Mouse (Mus musculus): ENCODE measurements at regions not wholly inside any gene's neighbourhood (a gene's known extent, or its start where the extent isn't known, plus 50 kb on each side); places are given as distances from the start of the nearest gene placed in this dataset.

GRCm38 (mm10) chr7:72503756-72504155 lies 197.3 kb upstream of the Mctp2 start:
- CTCF ChIA-PET: no interaction called here

DNA sequence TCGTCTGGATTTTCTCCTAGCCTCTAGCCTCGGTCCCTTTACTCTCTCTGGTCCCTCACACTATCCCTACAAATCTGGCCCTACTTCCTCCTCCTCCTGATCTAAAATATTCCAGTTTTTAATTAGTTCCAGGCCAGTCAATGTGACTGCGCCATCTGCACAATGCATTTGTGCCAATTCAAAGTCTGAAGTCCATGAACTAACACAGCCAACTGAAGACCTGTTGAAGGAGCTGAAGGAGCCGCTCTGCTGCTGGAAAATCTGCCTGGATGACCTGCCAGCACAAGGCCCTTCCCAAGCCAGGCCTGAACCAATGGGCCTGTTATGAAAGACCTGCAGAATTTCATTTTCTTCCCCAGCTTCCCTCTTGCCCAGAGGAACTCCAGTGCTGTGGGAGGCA lies 197.9 kb upstream of the Mctp2 start:
- CTCF ChIA-PET: no interaction called here

- CTCF ChIA-PET: no interaction called here
Observed at GRCm38 (mm10) chr7:72505732-72506460, 199.5 kb upstream of the Mctp2 start.

DNA sequence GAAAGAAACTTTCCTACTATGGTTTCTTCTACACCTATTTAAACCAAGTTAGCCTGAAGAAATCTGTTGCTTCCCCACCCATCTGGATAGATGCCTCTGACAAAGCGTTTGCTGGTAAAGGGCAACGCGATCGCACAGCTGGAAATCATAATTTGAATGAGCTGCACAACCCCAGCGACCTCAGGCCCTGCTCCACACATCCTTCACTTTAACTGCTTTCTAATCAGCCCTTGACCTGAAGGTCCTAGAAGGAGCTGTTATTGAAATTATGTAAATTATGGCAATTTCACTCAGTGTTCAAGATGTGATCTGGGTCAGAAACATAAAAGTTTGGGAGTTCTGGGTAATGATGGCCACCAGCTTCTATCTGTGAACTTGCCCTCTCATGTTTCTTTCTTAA lies 201.5 kb upstream of the Mctp2 start:
- CTCF ChIA-PET: no interaction called here

GRCm38 (mm10) chr7:72510116-72510515 lies 203.7 kb upstream of the Mctp2 start:
- CTCF ChIA-PET: no interaction called here

- CTCF ChIA-PET: no interaction called here
Observed at GRCm38 (mm10) chr7:72513446-72513845, 207.0 kb upstream of the Mctp2 start.

DNA sequence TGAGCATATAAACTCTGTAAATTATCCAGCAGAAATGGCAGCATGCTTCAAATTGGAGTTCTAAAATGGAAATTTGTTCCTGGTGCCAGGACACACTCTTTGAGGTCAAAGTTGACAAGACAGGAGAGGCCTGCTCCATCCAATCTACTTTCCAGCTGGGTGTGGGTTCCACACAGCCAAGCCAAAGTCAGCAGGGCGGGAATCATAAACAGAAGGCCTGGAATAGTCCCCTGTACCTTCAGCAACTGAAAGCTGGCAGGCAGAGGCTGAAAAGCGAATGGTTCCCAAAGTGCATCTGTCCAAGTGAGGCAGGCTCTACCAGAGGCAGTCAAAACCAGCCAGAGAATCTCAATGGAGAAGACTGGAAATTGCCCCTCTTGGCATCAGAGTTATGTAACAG lies 208.4 kb upstream of the Mctp2 start:
- CTCF ChIA-PET: no interaction called here

DNA sequence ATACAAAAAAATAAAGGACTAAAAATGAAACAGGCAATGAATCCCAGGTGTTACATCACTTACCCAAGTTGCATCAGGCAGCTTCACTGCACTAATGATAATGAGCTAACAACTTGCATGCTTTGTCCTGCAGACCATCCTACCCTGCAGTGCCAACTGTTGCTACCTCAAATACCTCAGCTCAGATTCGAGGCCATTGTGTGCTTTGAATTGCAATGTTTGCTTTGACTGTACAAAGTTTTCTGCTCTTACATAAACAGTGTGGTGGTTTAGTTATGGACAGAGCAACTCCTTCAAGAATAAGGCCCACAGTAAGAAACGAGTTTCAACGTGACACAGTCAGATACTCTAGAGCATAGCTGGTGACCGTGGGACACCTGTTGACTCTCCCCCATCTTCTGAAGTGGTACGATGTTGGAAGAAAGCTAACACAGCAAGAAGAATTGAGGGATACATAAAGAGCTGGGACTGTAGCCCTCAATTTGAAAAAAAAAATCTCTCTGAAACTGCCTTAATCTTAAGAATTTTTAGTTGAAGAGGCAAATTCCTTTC lies 212.1 kb upstream of the Mctp2 start:
- CTCF ChIA-PET: no interaction called here

DNA sequence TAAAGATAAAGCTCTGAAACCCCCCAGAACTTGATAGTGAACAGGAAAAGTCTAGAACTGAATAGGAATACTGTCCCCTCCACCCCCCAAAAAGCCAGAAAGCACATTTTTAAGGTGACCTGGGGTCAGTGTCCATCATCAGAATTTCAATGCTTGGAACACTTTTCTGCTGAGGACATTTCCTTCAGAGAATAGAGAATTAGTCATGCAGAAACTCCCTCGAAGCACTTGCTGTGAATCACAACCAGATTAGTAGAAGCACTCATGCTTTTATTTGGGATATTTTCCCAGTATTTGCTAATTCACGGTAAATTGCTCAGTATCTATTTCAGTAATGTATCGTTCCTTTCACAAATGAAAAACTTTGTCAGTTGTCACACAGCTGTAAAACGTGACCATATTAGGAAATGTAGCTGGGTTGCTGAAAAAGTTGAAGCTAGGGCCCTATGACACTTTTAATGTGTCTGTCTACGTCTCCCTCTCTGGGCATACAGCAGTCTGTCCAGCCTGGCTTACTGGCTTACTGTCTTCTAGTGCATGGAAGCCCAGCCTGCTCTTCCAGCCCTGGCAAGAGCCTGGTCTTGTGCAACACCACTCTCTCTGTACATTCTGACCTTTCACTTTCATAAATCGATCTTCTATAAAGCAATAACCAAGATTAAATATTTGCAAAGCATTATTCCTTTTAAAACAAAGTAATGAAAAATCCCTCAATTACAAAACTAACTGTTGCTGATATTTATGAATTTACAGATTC lies 213.1 kb upstream of the Mctp2 start:
- CTCF ChIA-PET: no interaction called here

- CTCF ChIA-PET: no interaction called here
Observed at GRCm38 (mm10) chr7:72528873-72529272, 222.5 kb upstream of the Mctp2 start.

GRCm38 (mm10) chr7:72538288-72538687 lies 231.9 kb upstream of the Mctp2 start:
- CTCF ChIA-PET: interaction anchor here (0.7 kb wide), 1 partner anchor 1613 kb away, joined by 3 read pairs; no protein-coding TSS in a partner anchor

GRCm38 (mm10) chr7:72539915-72540314 lies 233.5 kb upstream of the Mctp2 start:
- CTCF ChIA-PET: no interaction called here

DNA sequence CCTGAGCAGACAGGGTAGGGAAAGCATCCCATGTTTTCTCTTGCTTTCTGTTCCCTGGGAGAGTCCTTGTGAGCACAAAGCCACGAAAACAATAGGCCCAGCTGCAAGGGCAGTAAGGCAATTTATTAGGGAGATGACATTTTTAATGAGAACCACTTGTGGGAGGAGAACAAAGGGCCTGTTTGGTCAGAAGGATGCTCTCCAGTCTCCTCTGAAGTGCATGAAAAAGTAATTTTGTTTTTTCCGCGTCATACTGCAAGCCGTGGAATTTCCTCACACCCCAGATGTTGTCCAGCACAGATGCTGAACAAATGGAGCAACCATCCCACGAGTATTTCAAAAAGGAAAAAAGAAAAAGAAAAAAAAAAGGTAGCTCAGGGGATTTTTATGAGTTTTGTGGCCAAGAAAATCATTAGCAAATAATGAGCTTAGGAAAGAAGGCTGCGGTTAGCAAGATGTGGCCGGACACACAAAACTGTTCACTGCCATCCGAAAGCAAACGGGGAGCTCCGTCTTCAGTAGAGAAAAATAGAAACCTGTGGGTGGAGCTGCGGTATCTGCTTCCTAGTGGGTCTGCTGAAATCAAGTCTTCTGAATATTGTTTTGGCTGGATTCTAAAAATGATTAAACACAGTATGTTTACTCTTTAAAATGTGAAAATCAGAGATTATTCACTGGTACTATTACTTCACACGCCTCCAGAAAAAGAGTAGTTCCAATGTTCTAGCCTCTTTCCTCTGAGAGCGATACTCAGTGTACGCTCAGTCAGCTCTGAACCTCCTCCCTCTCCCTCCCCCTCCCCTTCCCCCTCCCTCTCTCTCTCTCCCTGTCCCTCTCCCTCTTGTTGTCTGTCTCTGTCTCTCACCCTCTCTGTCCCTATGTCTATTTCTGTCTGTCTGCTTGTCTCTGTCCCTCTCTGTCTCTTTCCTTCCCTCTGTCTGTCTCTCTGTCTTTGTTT lies 235.4 kb upstream of the Mctp2 start:
- CTCF ChIA-PET: no interaction called here

DNA sequence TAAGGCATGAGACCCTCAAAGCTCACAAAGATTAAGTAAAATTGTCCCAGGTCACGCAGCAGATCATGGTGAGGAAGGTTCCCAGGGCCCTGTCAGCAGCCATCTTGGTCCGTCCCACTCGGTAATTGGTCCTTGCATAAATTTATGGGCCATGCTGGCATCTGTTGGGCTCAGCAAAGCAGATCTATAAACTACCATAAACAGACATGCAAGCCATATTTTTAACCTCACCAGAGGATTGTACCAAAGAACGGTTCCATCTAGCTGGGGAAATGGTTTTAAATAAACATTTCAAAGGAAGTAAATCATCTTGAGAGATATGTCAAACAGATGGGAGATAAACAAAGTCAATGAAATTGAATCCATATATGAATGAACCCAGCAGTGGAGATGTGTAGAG lies 237.1 kb upstream of the Mctp2 start:
- CTCF ChIA-PET: no interaction called here

DNA sequence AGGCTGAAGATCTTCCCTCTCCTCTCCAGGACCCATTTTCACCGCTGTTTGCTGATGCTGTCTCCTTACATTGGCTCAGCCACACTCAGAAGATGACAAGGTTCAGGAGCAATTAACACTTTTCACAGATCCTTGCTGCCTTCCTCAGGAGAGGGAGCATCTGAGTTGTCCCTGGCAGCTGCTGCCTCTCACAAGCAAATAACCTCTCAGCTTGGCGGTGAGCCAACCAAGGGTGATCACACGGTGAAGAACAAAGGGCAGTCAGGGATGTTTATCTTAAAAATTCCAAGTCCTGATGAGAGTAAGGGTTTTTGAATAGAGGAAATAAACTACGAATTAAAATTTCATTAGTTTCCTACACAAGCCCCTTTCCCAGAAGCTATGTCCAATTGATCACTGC lies 237.5 kb upstream of the Mctp2 start:
- CTCF ChIA-PET: no interaction called here

- CTCF ChIA-PET: no interaction called here
Observed at GRCm38 (mm10) chr7:72567378-72567777, 261.0 kb upstream of the Mctp2 start.

DNA sequence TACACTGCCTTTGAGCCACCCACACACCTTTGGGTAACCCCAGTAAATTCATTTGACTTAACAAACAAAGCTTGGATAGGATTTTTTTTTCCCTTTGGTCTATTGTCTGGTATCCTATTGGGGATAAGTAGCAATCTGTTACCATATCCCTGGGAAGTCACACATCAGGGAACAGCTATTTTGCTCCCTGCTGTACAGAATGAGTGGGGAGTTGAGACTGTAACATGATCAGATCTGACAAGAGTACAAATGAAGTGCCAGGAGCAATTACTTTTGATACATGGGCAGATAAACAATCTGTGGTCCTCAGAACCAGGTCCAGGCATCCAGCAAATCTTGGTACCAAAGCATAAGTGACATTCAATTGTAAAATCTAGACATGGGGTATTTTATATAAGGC lies 262.8 kb upstream of the Mctp2 start:
- CTCF ChIA-PET: no interaction called here

- CTCF ChIA-PET: no interaction called here
Observed at GRCm38 (mm10) chr7:72574316-72574715, 267.9 kb upstream of the Mctp2 start.

DNA sequence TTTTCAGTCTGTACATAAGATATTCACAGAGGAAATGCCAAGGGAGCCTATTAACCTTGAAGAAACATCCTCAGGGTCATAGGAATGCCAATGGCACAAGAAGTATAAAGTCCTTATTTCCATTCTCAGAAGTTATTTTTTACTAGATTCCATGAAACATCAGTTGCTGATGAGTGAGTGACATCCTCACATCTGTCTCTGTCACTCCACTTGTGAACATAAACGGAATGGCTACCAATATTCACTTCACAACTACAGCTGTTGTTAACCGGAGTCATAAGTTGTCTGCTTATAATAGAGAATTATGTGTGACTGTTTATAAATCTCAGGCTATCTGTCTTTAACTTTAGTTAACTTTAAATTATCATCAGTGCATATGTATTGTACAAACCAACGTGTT lies 278.0 kb upstream of the Mctp2 start:
- CTCF ChIA-PET: no interaction called here

GRCm38 (mm10) chr7:72589241-72589668 lies 282.8 kb upstream of the Mctp2 start:
- CTCF ChIA-PET: no interaction called here

- CTCF ChIA-PET: no interaction called here
Observed at GRCm38 (mm10) chr7:72590351-72591115, 284.1 kb upstream of the Mctp2 start.
